14 mouse cellular contexts compared by ENCODE assay signal in the genomic region with DNA sequence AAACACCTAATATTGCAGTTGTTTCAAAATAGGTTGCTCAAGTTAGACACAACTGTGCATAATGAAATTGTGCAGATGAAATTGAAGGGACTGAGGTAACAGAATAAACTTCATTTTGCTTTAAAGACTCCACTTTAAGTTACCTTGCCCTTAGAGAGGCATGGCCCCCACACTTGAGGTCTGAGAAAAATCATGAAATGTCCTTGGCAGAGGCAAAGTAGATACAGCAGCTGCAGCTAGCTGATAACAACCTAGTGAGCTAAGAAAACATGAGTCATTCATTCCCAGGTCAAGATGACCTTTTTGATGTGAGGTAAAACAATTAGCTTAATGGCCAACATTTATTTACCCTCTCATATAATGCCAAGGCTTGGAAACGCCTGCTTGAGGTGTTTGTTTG.
"Had no signal": no experiment of that assay in that cellular context is flagged by ENCODE, and none has a peak within 500 bp of the region (broad histone marks: within the 10 kb centered on the region; RNA-seq: fewer than 3 reads in every experiment).

No protein-coding gene starts in this region.

- H3K36me3 ChIP-seq: kidney, embryonic 15.5 days; limb, embryonic 13.5 days; midbrain, embryonic 10.5 days; midbrain, embryonic 15.5 days; neural tube, embryonic 12.5 days; stomach, embryonic 15.5 days had no signal

- H3K4me1 ChIP-seq: limb, embryonic 13.5 days; midbrain, embryonic 10.5 days; midbrain, embryonic 15.5 days; neural tube, embryonic 12.5 days; stomach, embryonic 15.5 days had no signal

- H3K9me3 ChIP-seq: kidney, embryonic 15.5 days; limb, embryonic 13.5 days; midbrain, embryonic 10.5 days; midbrain, embryonic 15.5 days; neural tube, embryonic 12.5 days; stomach, embryonic 15.5 days had no signal

- H3K4me2 ChIP-seq: kidney, embryonic 15.5 days; limb, embryonic 13.5 days; midbrain, embryonic 15.5 days; neural tube, embryonic 12.5 days; stomach, embryonic 15.5 days had no signal

- H3K4me3 ChIP-seq: kidney, embryonic 15.5 days; limb, embryonic 13.5 days; midbrain, embryonic 10.5 days; midbrain, embryonic 15.5 days; neural tube, embryonic 12.5 days; stomach, embryonic 15.5 days had no signal

- H3K27me3 ChIP-seq: kidney, embryonic 15.5 days; limb, embryonic 13.5 days; midbrain, embryonic 15.5 days; neural tube, embryonic 12.5 days; stomach, embryonic 15.5 days had no signal

- H3K9ac ChIP-seq: kidney, embryonic 15.5 days; limb, embryonic 13.5 days; liver, embryonic 14.5 days; midbrain, embryonic 15.5 days; neural tube, embryonic 12.5 days; stomach, embryonic 15.5 days had no signal

- H3K27ac ChIP-seq: kidney, embryonic 15.5 days; limb, embryonic 13.5 days; liver, embryonic 14.5 days; midbrain, embryonic 10.5 days; midbrain, embryonic 15.5 days; neural tube, embryonic 12.5 days; stomach, embryonic 15.5 days had no signal

- ATAC-seq: lung, postnatal 0 days; midbrain, embryonic 15.5 days had no signal

- DNase-seq: kidney, postnatal 14 days; left cerebral cortex, postnatal 4 days; lung, adult 2 months; lung, postnatal 4 days; right cerebral cortex, postnatal 14 days; thymus, postnatal 4 days had no signal
